Mouse (Mus musculus) urinary bladder, adult 2 months (tissue): ENCODE measurements around the gene Vinac1. TPM values are rescaled to one million over a fixed set of nuclear protein-coding genes. Genes with fewer than 3 reads are reported as not detected.
"Not testable (repeated sequence)": the region's sequence is repeated elsewhere in the genome, so short reads cannot be mapped to it uniquely, and the experiment has no call there.

Source experiments
- DNase-seq: peaks from one replicate; pipeline ENCODE4 v3.0.0; 2022; ENCODE audit warnings: low spot score
- polyA plus RNA-seq: library from polyadenylated mRNA; depleted of rRNA; stranded (reverse); fragments of >200 nt; gene quantifications from 2 replicates; pipeline ENCODE4 v1.2.3, GENCODE M21; 2012; rRNA removed

The Vinac1 gene
- polyA plus RNA-seq, 1 experiment: 0.17 TPM

DNA sequence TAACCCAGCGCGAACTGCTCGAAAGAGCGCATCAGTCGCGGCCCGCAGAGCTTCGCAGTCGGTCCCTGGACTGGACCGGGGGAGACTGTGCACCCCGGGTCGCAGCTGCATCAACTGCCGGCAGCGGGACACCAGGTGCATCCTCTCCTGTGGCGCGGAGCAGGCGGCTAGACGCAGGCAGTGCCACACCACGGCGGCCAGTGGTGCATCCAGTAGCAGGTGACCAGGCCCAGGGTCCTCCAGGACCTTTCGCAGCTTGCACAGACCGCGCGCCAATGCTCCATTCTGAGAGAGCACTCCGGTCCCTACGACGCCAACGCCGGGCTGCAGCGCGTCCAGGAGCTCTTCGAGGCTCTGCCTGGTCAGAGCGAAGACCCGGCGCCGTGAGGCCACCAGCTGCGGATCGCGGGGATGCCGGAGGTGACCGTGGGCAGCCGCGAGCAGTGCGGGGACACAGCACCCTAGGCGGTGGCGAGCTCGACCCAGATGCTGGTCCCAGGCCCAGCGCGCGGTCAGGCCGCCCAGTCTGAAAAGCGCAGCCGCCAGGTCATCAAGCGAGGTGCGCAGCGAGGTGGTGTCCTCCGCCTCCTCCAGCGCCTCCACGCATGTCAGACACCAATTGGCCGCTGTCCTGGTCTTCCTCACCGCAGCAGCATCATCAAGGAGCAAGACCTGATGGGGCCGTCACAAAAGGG is 8.9 kb downstream of the Vinac1 start:
- no peak for DNase-seq

DNA sequence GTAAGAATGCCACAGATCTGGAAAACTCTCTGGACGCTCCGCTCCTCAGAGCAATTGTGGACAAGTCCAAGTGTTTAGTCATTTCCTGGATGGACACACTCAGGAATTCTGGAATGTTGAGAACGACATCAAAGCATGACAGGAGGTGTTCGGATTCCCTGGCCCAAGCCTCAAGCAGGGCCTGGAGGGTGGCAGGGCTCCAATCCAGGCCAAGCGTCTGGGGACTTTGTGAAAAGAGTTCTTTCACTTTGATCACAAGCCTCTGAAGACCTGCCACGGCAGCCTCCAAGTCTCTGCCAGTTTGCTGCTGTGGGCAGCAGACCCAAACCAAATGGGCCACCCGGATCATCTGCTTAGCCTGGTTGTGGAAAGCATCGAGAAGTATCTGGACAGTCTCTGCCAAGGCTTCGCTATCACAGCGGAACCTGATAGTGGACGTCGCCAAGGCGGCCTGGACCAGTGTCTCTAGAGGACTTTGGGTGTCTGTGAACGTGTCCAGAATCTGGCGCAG is 9.5 kb downstream of the Vinac1 start:
- no peak for DNase-seq

DNA sequence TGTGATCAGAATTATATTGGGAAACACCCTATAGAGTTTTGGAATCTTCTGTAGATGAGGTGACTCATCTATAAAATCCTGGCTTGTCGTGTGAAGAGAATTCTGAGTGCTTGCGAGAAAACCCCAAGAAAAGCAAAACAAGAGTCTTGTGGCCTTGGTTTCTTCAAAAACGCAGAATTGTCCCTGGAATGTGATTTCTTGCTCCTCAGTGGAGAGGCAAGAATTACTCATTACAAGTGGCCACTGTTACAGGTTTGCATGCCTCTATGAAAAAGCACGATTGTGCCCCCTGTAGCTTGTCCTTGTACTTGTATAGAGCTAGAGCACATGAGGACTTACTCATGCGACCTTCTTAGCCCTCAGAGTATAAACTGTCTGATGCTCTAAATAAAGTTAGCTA is 12.6 kb downstream of the Vinac1 start:
- DNase-seq: no peak

DNA sequence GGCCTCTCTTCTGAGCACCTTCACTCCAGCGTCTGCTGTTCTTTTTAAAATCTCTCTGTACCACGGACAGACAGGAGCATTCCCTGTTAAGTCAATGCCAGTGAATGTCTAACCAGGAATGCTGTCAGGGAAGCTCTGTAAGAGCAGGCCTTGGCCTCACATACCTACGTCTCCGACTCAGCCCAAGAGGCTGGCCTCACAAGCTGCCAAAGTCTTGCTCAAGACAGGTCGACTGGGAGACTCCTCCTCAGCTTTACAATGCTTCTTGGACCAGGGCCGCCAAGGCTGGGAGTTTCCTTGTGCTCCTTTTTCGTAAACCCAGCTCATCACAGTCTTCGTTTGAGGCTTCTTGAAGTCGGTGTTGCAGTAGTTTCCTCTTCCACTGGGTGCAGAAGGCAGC is 23.2 kb downstream of the Vinac1 start:
- DNase-seq: no peak

DNA sequence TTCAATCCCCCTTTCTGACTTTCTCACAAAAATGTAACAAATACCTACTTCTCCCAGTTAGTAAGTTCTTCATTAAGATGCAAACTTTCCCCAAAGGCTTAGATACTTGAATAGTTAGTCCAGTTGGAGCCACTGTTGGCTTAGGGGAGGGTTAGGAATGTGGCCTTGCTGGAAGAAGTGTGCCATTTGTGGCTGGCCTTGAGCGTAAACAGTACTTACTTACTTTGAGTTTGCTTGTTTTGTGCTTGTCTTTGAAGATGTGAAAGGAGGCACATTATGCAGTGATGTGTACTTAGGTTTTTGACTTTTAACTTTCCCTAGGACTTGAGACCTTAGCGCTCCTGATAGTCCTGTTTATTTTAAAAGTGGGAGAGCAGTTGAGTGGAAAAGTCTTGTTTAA is 27.9 kb downstream of the Vinac1 start:
- DNase-seq: no peak

DNA sequence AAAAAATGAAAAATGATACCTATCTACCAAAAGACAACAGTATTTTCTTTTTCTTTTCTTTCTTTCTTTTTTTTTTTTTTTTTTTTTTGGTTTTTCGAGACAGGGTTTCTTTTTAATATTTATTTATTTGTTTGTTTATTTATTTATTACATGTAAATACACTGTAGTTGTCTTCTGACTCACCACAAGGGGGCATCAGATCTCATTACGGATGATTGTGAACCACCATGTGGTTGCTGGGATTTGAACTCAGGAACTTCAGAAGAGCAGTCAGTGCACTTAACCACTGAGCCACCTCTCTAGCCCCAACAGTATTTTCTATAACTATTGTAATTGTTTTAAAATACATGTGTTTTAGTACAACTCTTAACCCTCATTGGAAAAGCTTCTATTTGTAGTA is 39.1 kb downstream of the Vinac1 start:
- not testable (repeated sequence) for DNase-seq

DNA sequence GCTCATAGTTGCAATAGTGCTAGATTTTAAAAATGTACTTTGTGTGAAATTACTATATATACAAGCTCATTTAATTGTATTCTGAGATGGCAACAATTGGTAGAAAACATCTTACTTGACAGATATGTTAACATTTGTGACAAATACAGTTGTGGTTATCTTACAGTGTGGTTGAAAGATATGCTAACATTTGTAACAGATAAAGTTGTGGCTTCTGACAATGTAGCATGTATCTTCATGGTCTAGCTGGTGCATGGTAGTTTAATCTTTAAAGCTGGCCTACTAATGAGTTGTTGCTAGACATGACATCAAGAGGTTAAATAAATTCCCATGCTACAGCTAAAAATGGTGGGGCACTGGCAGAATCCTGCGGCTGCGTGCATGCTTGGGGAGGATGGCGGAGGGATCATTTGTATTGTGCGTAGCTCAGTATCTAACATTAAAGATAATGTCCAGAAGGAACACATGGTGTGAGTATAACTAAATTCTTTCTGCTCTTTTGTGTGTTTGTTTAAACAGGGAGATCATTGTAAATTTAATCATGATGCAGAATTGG is 41.7 kb downstream of the Vinac1 start:
- no peak for DNase-seq

DNA sequence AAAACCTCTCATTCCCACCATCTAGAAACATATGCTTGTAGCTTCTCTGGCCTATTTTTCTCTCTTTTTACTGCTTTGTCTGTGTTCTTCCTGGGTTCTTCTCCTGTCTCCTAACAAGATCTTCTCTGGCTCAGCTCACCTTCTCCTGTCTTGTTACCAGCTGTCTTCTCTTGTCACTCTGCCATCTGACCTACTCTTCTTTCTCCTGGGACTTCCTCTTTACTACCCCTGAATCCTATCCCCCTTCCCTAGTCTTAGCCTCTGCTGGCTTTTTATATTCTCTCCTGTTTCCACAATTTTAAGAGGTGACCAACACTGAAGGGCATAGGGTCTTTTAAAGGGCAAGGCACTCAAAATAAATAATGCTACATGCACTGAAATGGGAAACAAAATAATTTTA is 43.1 kb downstream of the Vinac1 start:
- no peak for DNase-seq

DNA sequence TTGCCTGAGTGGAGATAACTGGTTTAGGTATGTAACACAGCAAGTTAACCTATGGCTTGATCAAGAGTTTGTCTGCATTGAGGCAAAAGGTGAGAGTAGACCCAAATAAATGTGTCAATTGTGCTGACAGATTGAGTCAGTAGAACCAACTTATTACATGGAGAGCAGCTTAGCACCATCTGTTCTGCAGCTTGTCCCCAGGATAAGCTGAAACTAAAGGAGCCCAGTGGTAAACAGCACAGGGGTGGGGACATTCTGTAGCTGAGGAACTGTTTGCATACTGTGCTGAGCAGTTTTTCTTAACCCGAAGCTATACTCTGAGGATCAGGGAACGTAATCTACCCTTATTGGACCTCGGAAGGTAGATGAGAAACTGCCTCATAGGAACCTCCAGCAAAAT is 63.2 kb downstream of the Vinac1 start:
- DNase-seq: no peak

DNA sequence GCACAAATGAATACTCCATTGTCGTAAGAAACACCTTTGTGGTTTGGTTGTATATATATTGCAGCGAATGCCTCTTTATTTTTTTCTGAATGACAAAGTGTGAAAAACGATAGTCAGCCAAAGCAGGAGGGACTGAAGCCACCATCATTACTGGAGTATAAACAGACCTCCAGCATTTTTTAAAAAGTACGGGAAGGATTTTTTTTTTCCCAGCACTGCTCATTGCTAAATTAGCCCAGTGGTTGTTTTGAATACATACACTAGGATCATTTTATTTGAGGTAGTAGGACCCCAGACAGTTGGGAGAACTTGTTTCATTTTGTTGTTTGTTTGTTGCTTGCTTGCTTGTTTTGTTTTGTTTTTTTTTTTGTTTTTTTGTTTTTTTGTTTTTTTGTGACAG is 72.4 kb downstream of the Vinac1 start:
- no peak for DNase-seq

Other genes with a start within 250 kb of the Vinac1 start
- gene Tmem87b, start 230.1 kb downstream of the Vinac1 start, polyA plus RNA-seq: 35.2 and 35.6 TPM in 2 replicates
- 1.7 and 2.0 TPM in 2 replicates for gene Fbln7, start 185.2 kb downstream of the Vinac1 start, polyA plus RNA-seq
- gene Zc3h8, start 104.1 kb downstream of the Vinac1 start, polyA plus RNA-seq: 4.1 and 4.2 TPM in 2 replicates
- gene Zc3h6, start 80.8 kb downstream of the Vinac1 start, polyA plus RNA-seq: 2.4 and 4.6 TPM in 2 replicates
- 3.8 and 4.0 TPM in 2 replicates for gene Gm10762, start 80.4 kb downstream of the Vinac1 start, polyA plus RNA-seq
- gene Ttl, start 17.8 kb upstream of the Vinac1 start, polyA plus RNA-seq: 10.1 and 12.0 TPM in 2 replicates
- 18.3 and 19.1 TPM in 2 replicates for gene Polr1b, start 52.8 kb upstream of the Vinac1 start, polyA plus RNA-seq
- 19.4 and 19.5 TPM in 2 replicates for gene Chchd5, start 81.5 kb upstream of the Vinac1 start, polyA plus RNA-seq
- gene Slc20a1, start 150.6 kb upstream of the Vinac1 start, polyA plus RNA-seq: 26.0 and 34.4 TPM in 2 replicates
- 0.52 and 1.4 TPM in 2 replicates for gene Ckap2l, start 249.0 kb upstream of the Vinac1 start, polyA plus RNA-seq